Mouse (Mus musculus) megakaryocyte, embryonic 14.5 days (primary cell): ENCODE data around the gene Pced1a.

Source experiments
- FLI1 ChIP-seq: IDR thresholded peaks from 2 replicates; pipeline ENCODE4 v1.6.1; 2012; ENCODE audit warnings: low read length, inconsistent platforms, mixed read lengths
- GATA1 ChIP-seq: IDR thresholded peaks from 3 replicates; pipeline ENCODE4 v1.6.1; 2012; ENCODE audit warnings: mixed read lengths, low read length, inconsistent platforms, borderline replicate concordance

GRCm38 (mm10) chr2:130406178-130406577, 18.3 kb downstream of the Pced1a start, which contains the start of gene Tmem239:
- TF ChIP-seq GATA1 (no peak), FLI1 (no peak)
